Mouse (Mus musculus): ENCODE data around the gene Sptbn1.

The Sptbn1 gene

GRCm38 (mm10) chr11:30132581-30132980, 135.4 kb downstream of the Sptbn1 start:
- DNase-seq (ENCODE audit: low read depth, low spot score): no peak

GRCm38 (mm10) chr11:30131640-30132039, 136.3 kb downstream of the Sptbn1 start:
- no peak for DNase-seq (ENCODE audit: low read depth, low spot score)

- DNase-seq (ENCODE audit: low read depth, low spot score): no peak
These were observed 138.6 kb downstream of the Sptbn1 start for GRCm38 (mm10) chr11:30129339-30129738.

- no peak for DNase-seq (ENCODE audit: low read depth, low spot score)
These were observed 141.1 kb downstream of the Sptbn1 start for GRCm38 (mm10) chr11:30126840-30127239.

GRCm38 (mm10) chr11:30118038-30118437, 149.9 kb downstream of the Sptbn1 start:
- peak; percentile 80 for DNase-seq (ENCODE audit: low read depth, low spot score)

- no peak for DNase-seq (ENCODE audit: low read depth, low spot score)
These were observed 154.3 kb downstream of the Sptbn1 start for GRCm38 (mm10) chr11:30113631-30114030.

GRCm38 (mm10) chr11:30110634-30111033, 157.3 kb downstream of the Sptbn1 start:
- no peak for DNase-seq (ENCODE audit: low read depth, low spot score)

GRCm38 (mm10) chr11:30104177-30104576, 163.8 kb downstream of the Sptbn1 start:
- DNase-seq (ENCODE audit: low read depth, low spot score): no peak

- no peak for DNase-seq (ENCODE audit: low read depth, low spot score)
These were observed 165.4 kb downstream of the Sptbn1 start for GRCm38 (mm10) chr11:30102594-30102993.

- DNase-seq (ENCODE audit: low read depth, low spot score): no peak
These were observed 166.2 kb downstream of the Sptbn1 start for GRCm38 (mm10) chr11:30101796-30102195.

GRCm38 (mm10) chr11:30101162-30101561, 166.8 kb downstream of the Sptbn1 start:
- no peak for DNase-seq (ENCODE audit: low read depth, low spot score)

- no peak for DNase-seq (ENCODE audit: low read depth, low spot score)
These were observed 168.1 kb downstream of the Sptbn1 start for GRCm38 (mm10) chr11:30099916-30100315.

GRCm38 (mm10) chr11:30095212-30095773, 172.7 kb downstream of the Sptbn1 start:
- no peak for DNase-seq (ENCODE audit: low read depth, low spot score)

- DNase-seq (ENCODE audit: low read depth, low spot score): peak; percentile 59
These were observed 176.1 kb downstream of the Sptbn1 start for GRCm38 (mm10) chr11:30091892-30092291.

- DNase-seq (ENCODE audit: low read depth, low spot score): no peak
These were observed 182.9 kb downstream of the Sptbn1 start for GRCm38 (mm10) chr11:30085114-30085513.

GRCm38 (mm10) chr11:30057299-30057698, 210.7 kb downstream of the Sptbn1 start:
- DNase-seq (ENCODE audit: low read depth, low spot score): peak; percentile 68

Measured in ZHBTc4 (cell line).